In genomic region chr4:124705661-124706269, GRCm38 (mm10) we compare ENCODE assay signal across 12 mouse cellular contexts. TPM values are rescaled to one million over a fixed set of nuclear protein-coding genes. Genes with fewer than 3 reads are reported as not detected.
A peak's percentile ranks its signal among the peaks of the same experiment; 100 is the strongest.
DNase-seq lines count a peak whose midpoint lies in the region; ATAC-seq and TF ChIP-seq lines count a peak whose summit lies in the region.
"Had no signal": no experiment of that assay in that cellular context is flagged by ENCODE, and none has a peak within 500 bp of the region (broad histone marks: within the 10 kb centered on the region; RNA-seq: fewer than 3 reads in every experiment).

No protein-coding gene starts in this region.

- DNase-seq in heart, adult 11 months = peak; percentile 92
- DNase-seq in heart, adult 8-10 months (ENCODE audit: low spot score) = no peak
- DNase-seq in lung, embryonic 14.5 days = no peak
- DNase-seq in lung, postnatal 25 days (ENCODE audit: low spot score) = no peak
- DNase-seq in embryonic facial prominence, embryonic 14.5 days (ENCODE audit: low spot score) = no peak
- no peak for DNase-seq in liver, postnatal 0 days
- DNase-seq in frontal cortex, postnatal 10 days (ENCODE audit: low spot score in 2 of 2) = no peak
- no peak for DNase-seq in cerebellum, postnatal 25 days
- DNase-seq: B cell, adult 2 months; cerebellum, adult 2 months had no signal

- TF ChIP-seq EP300 in liver, postnatal 0 days (IDR thresholded peaks at IDR 0.05; ENCODE audit: low read depth) = no peak

- peaks cover 48% of the 10 kb centered on the region for H3K4me1 ChIP-seq in lung, embryonic 14.5 days (ENCODE audit: insufficient read depth)
- H3K4me1 ChIP-seq in embryonic facial prominence, embryonic 14.5 days (ENCODE audit: control insufficient read depth, insufficient read depth, low read length) = peaks cover 53% of the 10 kb centered on the region
- H3K4me1 ChIP-seq in liver, postnatal 0 days (ENCODE audit: insufficient read depth) = peaks cover 58% of the 10 kb centered on the region

- no peak for ATAC-seq in lung, embryonic 14.5 days (ENCODE audit: insufficient read depth)
- no peak for ATAC-seq in embryonic facial prominence, embryonic 14.5 days (ENCODE audit: low read depth)
- ATAC-seq in liver, postnatal 0 days = no peak
- ATAC-seq: activated CD4-positive, CD25-positive, alpha-beta regulatory T cell, adult 4 months had no signal

- H3K36me3 ChIP-seq in lung, embryonic 14.5 days (ENCODE audit: insufficient read depth) = peaks cover 17% of the 10 kb centered on the region; the same call in 1 of the 2 replicates
- peaks cover 28% of the 10 kb centered on the region for H3K36me3 ChIP-seq in embryonic facial prominence, embryonic 14.5 days (ENCODE audit: control insufficient read depth, insufficient read depth, low read length)
- 0 out of 2 replicates have a peak, but pooled peaks cover 4% of the 10 kb centered on the region for H3K36me3 ChIP-seq in liver, postnatal 0 days (replicated peaks; ENCODE audit: insufficient read depth, low read length)

- peak overlapping the region; percentile 92 for H3K27ac ChIP-seq in lung, embryonic 14.5 days (ENCODE audit: low read depth)
- peak overlapping the region; percentile 90 for H3K27ac ChIP-seq in embryonic facial prominence, embryonic 14.5 days (replicated peaks; ENCODE audit: low read depth, low read length)
- H3K27ac ChIP-seq in liver, postnatal 0 days (ENCODE audit: low read depth) = peak overlapping the region; percentile 70

- no peaks in the 10 kb centered on the region for H3K27me3 ChIP-seq in lung, embryonic 14.5 days (ENCODE audit: insufficient read depth, low read length)
- no peaks in the 10 kb centered on the region for H3K27me3 ChIP-seq in embryonic facial prominence, embryonic 14.5 days (replicated peaks; ENCODE audit: control insufficient read depth, insufficient read depth, low read length)
- H3K27me3 ChIP-seq in liver, postnatal 0 days (ENCODE audit: insufficient read depth, low read length) = 0 out of 2 replicates have a peak, but pooled peaks cover under 1% of the 10 kb centered on the region

- no peak for TF ChIP-seq CTCF in lung, embryonic 14.5 days (IDR thresholded peaks at IDR 0.05; ENCODE audit: low read depth)
- no peak for TF ChIP-seq CTCF in liver, postnatal 0 days (IDR thresholded peaks at IDR 0.05; ENCODE audit: low read depth)

- 77% methylated on average over 23 of the region's 23 CpGs for WGBS in lung, embryonic 14.5 days
- 79% methylated on average over 23 of the region's 23 CpGs for WGBS in embryonic facial prominence, embryonic 14.5 days
- 73% methylated on average over 23 of the region's 23 CpGs for WGBS in liver, postnatal 0 days (ENCODE audit: insufficient replicate concordance)

- no peak overlapping the region for H3K4me3 ChIP-seq in lung, embryonic 14.5 days (ENCODE audit: low read depth, low read length)
- no peak overlapping the region for H3K4me3 ChIP-seq in embryonic facial prominence, embryonic 14.5 days (ENCODE audit: low read depth, low read length)
- H3K4me3 ChIP-seq in liver, postnatal 0 days (ENCODE audit: low read depth, low read length) = no peak overlapping the region

- H3K9me3 ChIP-seq in lung, embryonic 14.5 days (ENCODE audit: low read depth, low read length) = no peaks in the 10 kb centered on the region
- H3K9me3 ChIP-seq in embryonic facial prominence, embryonic 14.5 days (ENCODE audit: control insufficient read depth, low read length) = no peaks in the 10 kb centered on the region
- H3K9me3 ChIP-seq in liver, postnatal 0 days (ENCODE audit: low read length) = no peaks in the 10 kb centered on the region

- H3K4me2 ChIP-seq in lung, embryonic 14.5 days = peak overlapping the region; percentile 46; the same call in 1 of the 2 replicates
- H3K4me2 ChIP-seq in embryonic facial prominence, embryonic 14.5 days (ENCODE audit: low read depth, low read length) = peak overlapping the region; percentile 12; the same call in 1 of the 2 replicates
- peak overlapping the region; percentile 49; the same call in 1 of the 2 replicates for H3K4me2 ChIP-seq in liver, postnatal 0 days (ENCODE audit: low read depth, low read length)

- no peak overlapping the region for H3K9ac ChIP-seq in lung, embryonic 14.5 days
- no peak overlapping the region for H3K9ac ChIP-seq in embryonic facial prominence, embryonic 14.5 days (ENCODE audit: low read depth, low read length)
- no peak overlapping the region for H3K9ac ChIP-seq in liver, postnatal 0 days (replicated peaks)

RNA-seq across cellular contexts. Expression of gene Fhl3, which starts 5.3 kb away (rescaled TPM):
- total RNA-seq in heart, adult 8-10 months (2022) = 10 to 100 TPM in 2 of 4 experiments, 1 to 10 TPM in 2; 8.8 to 18.8 (median 11.2) TPM
- 12.8 and 13.1 TPM in 2 replicates for polyA plus RNA-seq in lung, embryonic 14.5 days (2014; fragmentation: Nextera tagmentation; extraction: Ambion mirVana)
- polyA plus RNA-seq in embryonic facial prominence, embryonic 14.5 days (2014; fragmentation: Nextera tagmentation; extraction: Ambion mirVana) = 15.7 and 18.2 TPM in 2 replicates
- polyA plus RNA-seq in liver, postnatal 0 days (2015; fragmentation: Nextera tagmentation; extraction: Ambion mirVana) = 2.5 and 2.7 TPM in 2 replicates

RNA-seq across cellular contexts. Expression of gene Sf3a3, which starts 8.8 kb away (rescaled TPM):
- 10 to 100 TPM; 15.5 to 17.3 (median 16.5) TPM for total RNA-seq in heart, adult 8-10 months (2022)
- 164 and 166 TPM in 2 replicates for polyA plus RNA-seq in lung, embryonic 14.5 days (2014; fragmentation: Nextera tagmentation; extraction: Ambion mirVana)
- 110 and 118 TPM in 2 replicates for polyA plus RNA-seq in embryonic facial prominence, embryonic 14.5 days (2014; fragmentation: Nextera tagmentation; extraction: Ambion mirVana)
- polyA plus RNA-seq in liver, postnatal 0 days (2015; fragmentation: Nextera tagmentation; extraction: Ambion mirVana) = 37.1 and 37.2 TPM in 2 replicates

RNA-seq across cellular contexts. Expression of gene Utp11, which starts 12.4 kb away (rescaled TPM):
- total RNA-seq in heart, adult 8-10 months (2022) = 10 to 100 TPM; 12.4 to 14.5 (median 13.7) TPM
- 59.0 and 59.5 TPM in 2 replicates for polyA plus RNA-seq in lung, embryonic 14.5 days (2014; fragmentation: Nextera tagmentation; extraction: Ambion mirVana)
- polyA plus RNA-seq in embryonic facial prominence, embryonic 14.5 days (2014; fragmentation: Nextera tagmentation; extraction: Ambion mirVana) = 58.6 and 62.7 TPM in 2 replicates
- polyA plus RNA-seq in liver, postnatal 0 days (2015; fragmentation: Nextera tagmentation; extraction: Ambion mirVana) = 20.1 and 21.6 TPM in 2 replicates

RNA-seq across cellular contexts. Expression of gene Inpp5b, which starts 35.9 kb away (rescaled TPM):
- total RNA-seq in heart, adult 8-10 months (2022) = 1 to 10 TPM; 6.5 to 9.9 (median 7.3) TPM
- polyA plus RNA-seq in lung, embryonic 14.5 days (2014; fragmentation: Nextera tagmentation; extraction: Ambion mirVana) = 25.5 and 34.0 TPM in 2 replicates
- polyA plus RNA-seq in embryonic facial prominence, embryonic 14.5 days (2014; fragmentation: Nextera tagmentation; extraction: Ambion mirVana) = 23.7 and 29.5 TPM in 2 replicates
- polyA plus RNA-seq in liver, postnatal 0 days (2015; fragmentation: Nextera tagmentation; extraction: Ambion mirVana) = 15.5 and 19.5 TPM in 2 replicates

RNA-seq across cellular contexts. Expression of gene Pou3f1, which starts 49.2 kb away (rescaled TPM):
- under 1 TPM; 0.09 to 0.31 (median 0.14) TPM for total RNA-seq in heart, adult 8-10 months (2022)
- 0.11 and 0.41 TPM in 2 replicates for polyA plus RNA-seq in lung, embryonic 14.5 days (2014; fragmentation: Nextera tagmentation; extraction: Ambion mirVana)
- polyA plus RNA-seq in embryonic facial prominence, embryonic 14.5 days (2014; fragmentation: Nextera tagmentation; extraction: Ambion mirVana) = 1.2 and 1.7 TPM in 2 replicates
- polyA plus RNA-seq in liver, postnatal 0 days (2015; fragmentation: Nextera tagmentation; extraction: Ambion mirVana) = not detected in 2 replicates
- total RNA-seq: neutrophil, adult 5-6 weeks had no signal
- polyA plus RNA-seq: activated CD4-positive, CD25-positive, alpha-beta regulatory T cell, adult 4 months had no signal
